Mouse (Mus musculus) myocyte (in vitro differentiated cells): ENCODE data around the gene Wdr59. TPM values are rescaled to one million over a fixed set of nuclear protein-coding genes. Genes with fewer than 3 reads are reported as not detected.

Experiments used
- H3K27me3 ChIP-seq: one replicate; pipeline ENCODE4 v1.6.1; 2011; ENCODE audit not compliant: control insufficient read depth, insufficient read depth, insufficient read length
- H3K36me3 ChIP-seq: one replicate; pipeline ENCODE4 v1.6.1; 2011; ENCODE audit not compliant: control insufficient read depth, insufficient read depth
- H3K4me2 ChIP-seq: one replicate; pipeline ENCODE4 v1.6.1; 2011; ENCODE audit warnings: low read depth, control low read depth
- H3K4me3 ChIP-seq: one replicate; pipeline ENCODE4 v1.5.1; 2011; ENCODE audit warnings: mild to moderate bottlenecking, control low read depth, moderate library complexity
- H3K79me2 ChIP-seq: one replicate; pipeline ENCODE4 v1.6.1; 2011; ENCODE audit not compliant: control insufficient read depth, insufficient read depth
- H3ac ChIP-seq: one replicate; pipeline ENCODE4 v1.6.1; 2011; ENCODE audit not compliant: control insufficient read depth, insufficient read length
- CEBPB ChIP-seq: IDR thresholded peaks from 2 replicates; pipeline ENCODE4 v1.6.1; 2011; ENCODE audit warnings: mild to moderate bottlenecking, moderate library complexity; ENCODE audit not compliant: poor library complexity, insufficient read depth, severe bottlenecking
- E2F4 ChIP-seq: IDR thresholded peaks from one replicate; pipeline ENCODE4 v1.6.1; 2011; ENCODE audit warnings: mild to moderate bottlenecking, control low read depth, moderate library complexity; ENCODE audit not compliant: insufficient read depth
- MAX ChIP-seq: IDR thresholded peaks from one replicate; pipeline ENCODE4 v1.6.1; 2011; ENCODE audit warnings: low read depth, mild to moderate bottlenecking, control low read depth
- MYOD1 ChIP-seq, 3 experiments: IDR thresholded peaks; one replicate each; pipeline ENCODE4 v1.6.1; 2011; ENCODE audit warnings: control low read depth in 2 of 3, low read depth in 2 of 3, mild to moderate bottlenecking in 2 of 3, moderate library complexity in 1 of 3; ENCODE audit not compliant: insufficient read length in 2 of 3, control insufficient read depth in 1 of 3
- MYOG ChIP-seq, 3 experiments: IDR thresholded peaks; one replicate each; pipeline ENCODE4 v1.6.1; 2011; ENCODE audit warnings: control low read depth in 2 of 3, low read depth in 2 of 3, mild to moderate bottlenecking in 2 of 3; ENCODE audit not compliant: insufficient read length in 2 of 3, control insufficient read depth in 1 of 3, insufficient read depth in 1 of 3
- POLR2A ChIP-seq: IDR thresholded peaks from one replicate; pipeline ENCODE4 v1.6.1; 2011; ENCODE audit warnings: low read depth, mild to moderate bottlenecking, control low read depth, moderate library complexity; ENCODE audit not compliant: insufficient read length
- POLR2AphosphoS2 ChIP-seq: IDR thresholded peaks from one replicate; pipeline ENCODE4 v1.6.1; 2011; ENCODE audit warnings: low read depth, control low read depth; ENCODE audit not compliant: insufficient read length
- REST ChIP-seq: IDR thresholded peaks from one replicate; pipeline ENCODE4 v1.6.1; 2011; ENCODE audit warnings: mild to moderate bottlenecking, control low read depth, moderate library complexity; ENCODE audit not compliant: insufficient read depth, insufficient read length
- SRF ChIP-seq: IDR thresholded peaks from one replicate; pipeline ENCODE4 v1.6.1; 2011; ENCODE audit warnings: low read depth; ENCODE audit not compliant: control insufficient read depth, insufficient read length
- TCF12 ChIP-seq: IDR thresholded peaks from one replicate; pipeline ENCODE4 v1.6.1; 2011; ENCODE audit warnings: mild to moderate bottlenecking, control low read depth; ENCODE audit not compliant: poor library complexity, insufficient read depth, severe bottlenecking
- TCF3 ChIP-seq: IDR thresholded peaks from one replicate; pipeline ENCODE4 v1.6.1; 2011; ENCODE audit warnings: low read depth, control low read depth; ENCODE audit not compliant: insufficient read length
- USF1 ChIP-seq: IDR thresholded peaks from one replicate; pipeline ENCODE4 v1.6.1; 2011; ENCODE audit warnings: low read depth, mild to moderate bottlenecking, control low read depth, moderate library complexity
- polyA plus RNA-seq: library from polyadenylated mRNA; unstranded; fragments of >200 nt; fragmentation: generic; extraction: Trizol; gene quantifications from one replicate; pipeline ENCODE4 v1.2.1, GENCODE M21; 2012; ENCODE audit warnings: missing spikeins

The Wdr59 gene
- polyA plus RNA-seq, 1 experiment: 10.2 TPM

- H3K4me3 ChIP-seq: no peak overlapping the region
- H3K36me3 ChIP-seq: no peaks in the 10 kb centered on the region
Observed at GRCm38 (mm10) chr8:111419171-111419570, 102.7 kb downstream of the Wdr59 start.

GRCm38 (mm10) chr8:111418601-111419000 is 103.3 kb downstream of the Wdr59 start:
- no peak overlapping the region for H3K4me3 ChIP-seq
- H3K27me3 ChIP-seq: no peaks in the 10 kb centered on the region
- H3K4me2 ChIP-seq: peak overlapping the region; percentile 30
- H3K79me2 ChIP-seq: no peaks in the 10 kb centered on the region
- no peak overlapping the region for H3ac ChIP-seq
- no peaks in the 10 kb centered on the region for H3K36me3 ChIP-seq
- no peak for TF ChIP-seq MYOD1 (IDR thresholded peaks at IDR 0.05; ENCODE audit: control insufficient read depth in 1 of 3, insufficient read length in 2 of 3, low read depth in 2 of 3)
- no peak for TF ChIP-seq REST

More at GRCm38 (mm10) chr8:111419171-111419570, 102.7 kb downstream of the Wdr59 start:
- no peaks in the 10 kb centered on the region for H3K79me2 ChIP-seq
- no peak overlapping the region for H3ac ChIP-seq
- TF ChIP-seq POLR2AphosphoS2: no peak
- no peak for TF ChIP-seq MYOG (IDR thresholded peaks at IDR 0.05; ENCODE audit: control insufficient read depth in 1 of 3, insufficient read depth in 1 of 3, insufficient read length in 2 of 3, low read depth in 2 of 3)
- TF ChIP-seq USF1: no peak
- TF ChIP-seq POLR2A: no peak
- no peak for TF ChIP-seq MYOD1 (IDR thresholded peaks at IDR 0.05; ENCODE audit: control insufficient read depth in 1 of 3, insufficient read length in 2 of 3, low read depth in 2 of 3)
- no peak for TF ChIP-seq SRF
- TF ChIP-seq REST: no peak
- no peak for TF ChIP-seq E2F4
- TF ChIP-seq TCF12: no peak
- TF ChIP-seq MAX: no peak
- no peak for TF ChIP-seq TCF3
- no peak for TF ChIP-seq CEBPB
- no peak overlapping the region for H3K4me2 ChIP-seq
- H3K27me3 ChIP-seq: no peaks in the 10 kb centered on the region

GRCm38 (mm10) chr8:111417222-111417621 is 104.7 kb downstream of the Wdr59 start:
- Histone ChIP-seq H3ac (no peak overlapping the region), H3K27me3 (no peaks in the 10 kb centered on the region), H3K4me2 (no peak overlapping the region), H3K79me2 (no peaks in the 10 kb centered on the region), H3K36me3 (no peaks in the 10 kb centered on the region), H3K4me3 (no peak overlapping the region)
- no peak for TF ChIP-seq POLR2A

- H3K36me3 ChIP-seq: no peaks in the 10 kb centered on the region
- H3K4me3 ChIP-seq: no peak overlapping the region
- H3ac ChIP-seq: no peak overlapping the region
- no peaks in the 10 kb centered on the region for H3K27me3 ChIP-seq
- no peak overlapping the region for H3K4me2 ChIP-seq
- H3K79me2 ChIP-seq: no peaks in the 10 kb centered on the region
- TF ChIP-seq POLR2AphosphoS2 (no peak), TCF3 (no peak), CEBPB (no peak), REST (no peak), MYOG (IDR thresholded peaks at IDR 0.05; ENCODE audit: control insufficient read depth in 1 of 3, insufficient read depth in 1 of 3, insufficient read length in 2 of 3, low read depth in 2 of 3) (no peak), MYOD1 (IDR thresholded peaks at IDR 0.05; ENCODE audit: control insufficient read depth in 1 of 3, insufficient read length in 2 of 3, low read depth in 2 of 3) (no peak), MAX (no peak), SRF (no peak), USF1 (no peak), POLR2A (no peak), E2F4 (no peak)
Observed at GRCm38 (mm10) chr8:111403391-111403790, 118.5 kb downstream of the Wdr59 start.

Other genes with a start within 250 kb of the Wdr59 start
- gene Rfwd3, start 221.9 kb downstream of the Wdr59 start, polyA plus RNA-seq: 9.0 TPM
- 14.5 TPM for gene Mlkl, start 183.9 kb downstream of the Wdr59 start, polyA plus RNA-seq
- 0.54 TPM for gene Fa2h, start 128.3 kb downstream of the Wdr59 start, polyA plus RNA-seq
- 39.2 TPM for gene Znrf1, start 14.0 kb upstream of the Wdr59 start, polyA plus RNA-seq
- gene Ldhd, start 108.3 kb upstream of the Wdr59 start, polyA plus RNA-seq: 0.16 TPM
- 5.3 TPM for gene Zfp1, start 121.3 kb upstream of the Wdr59 start, polyA plus RNA-seq
- gene Ctrb1, start 168.9 kb upstream of the Wdr59 start, polyA plus RNA-seq: 85.4 TPM
- gene Bcar1, start 221.7 kb upstream of the Wdr59 start, polyA plus RNA-seq: 81.9 TPM